Mouse (Mus musculus): ENCODE results near the gene Lamb2.

Lamb2 gene

GRCm38 (mm10) chr9:108490559-108491285 lies 11.2 kb downstream of the Lamb2 start, which contains the start of gene Usp19:
Gene Usp19, plus strand, starts transcription at chr9:108490602.
- in situ Hi-C loops (cut with MboI; ENCODE audit: unreplicated experiment in 2 of 2), result no loop called here

GRCm38 (mm10) chr9:108491286-108491580 lies 11.7 kb downstream of the Lamb2 start:
- in situ Hi-C loops (cut with MboI; ENCODE audit: unreplicated experiment in 2 of 2), result no loop called here

- in situ Hi-C loops (cut with MboI; ENCODE audit: unreplicated experiment in 2 of 2), result no loop called here
These were observed 12.7 kb downstream of the Lamb2 start for GRCm38 (mm10) chr9:108492043-108492750.

GRCm38 (mm10) chr9:108493246-108493645 lies 13.7 kb downstream of the Lamb2 start:
- in situ Hi-C loops (cut with MboI; ENCODE audit: unreplicated experiment in 2 of 2), result no loop called here

- in situ Hi-C loops (cut with MboI; ENCODE audit: unreplicated experiment in 2 of 2), result no loop called here
These were observed 14.8 kb downstream of the Lamb2 start for GRCm38 (mm10) chr9:108494146-108494825.

GRCm38 (mm10) chr9:108494905-108495304 lies 15.4 kb downstream of the Lamb2 start:
- in situ Hi-C loops (cut with MboI; ENCODE audit: unreplicated experiment in 2 of 2), result no loop called here

- in situ Hi-C loops (cut with MboI; ENCODE audit: unreplicated experiment in 2 of 2), result no loop called here
These were observed 19.7 kb downstream of the Lamb2 start for GRCm38 (mm10) chr9:108499231-108499630.

- in situ Hi-C loops (cut with MboI; ENCODE audit: unreplicated experiment in 2 of 2), result no loop called here
These were observed 20.4 kb downstream of the Lamb2 start for GRCm38 (mm10) chr9:108499943-108500342.

- in situ Hi-C loops (cut with MboI; ENCODE audit: unreplicated experiment in 2 of 2), result no loop called here
These were observed 27.4 kb downstream of the Lamb2 start for GRCm38 (mm10) chr9:108506901-108507300.

- in situ Hi-C loops (cut with MboI; ENCODE audit: unreplicated experiment in 2 of 2), result no loop called here
These were observed 28.3 kb downstream of the Lamb2 start, which contains the start of gene Qars for GRCm38 (mm10) chr9:108507619-108508434. Gene Qars, plus strand, starts transcription at chr9:108507706.

GRCm38 (mm10) chr9:108508776-108509175 lies 29.2 kb downstream of the Lamb2 start:
- in situ Hi-C loops (cut with MboI; ENCODE audit: unreplicated experiment in 2 of 2), result no loop called here

GRCm38 (mm10) chr9:108516380-108517251 lies 37.1 kb downstream of the Lamb2 start, which contains the start of gene Qrich1:
Gene Qrich1, plus strand, starts transcription at chr9:108516806.
- in situ Hi-C loops (cut with MboI; ENCODE audit: unreplicated experiment in 2 of 2), result no loop called here

- in situ Hi-C loops (cut with MboI; ENCODE audit: unreplicated experiment in 2 of 2), result no loop called here
These were observed 37.9 kb downstream of the Lamb2 start for GRCm38 (mm10) chr9:108517253-108517930.

GRCm38 (mm10) chr9:108517931-108518332 lies 38.4 kb downstream of the Lamb2 start:
- in situ Hi-C loops (cut with MboI; ENCODE audit: unreplicated experiment in 2 of 2), result no loop called here

GRCm38 (mm10) chr9:108521604-108522003 lies 42.1 kb downstream of the Lamb2 start:
- in situ Hi-C loops (cut with MboI; ENCODE audit: unreplicated experiment in 2 of 2), result no loop called here

GRCm38 (mm10) chr9:108523341-108523740 lies 43.8 kb downstream of the Lamb2 start:
- in situ Hi-C loops (cut with MboI; ENCODE audit: unreplicated experiment in 2 of 2), result no loop called here

- in situ Hi-C loops (cut with MboI; ENCODE audit: unreplicated experiment in 2 of 2), result loop anchor here in 1 of 2 experiments (25.0 kb wide), 1 partner anchor 763 kb away; the partner anchor contains the start of gene Rbm5
These were observed 45.9 kb downstream of the Lamb2 start for GRCm38 (mm10) chr9:108525400-108525799.

- in situ Hi-C loops (cut with MboI; ENCODE audit: unreplicated experiment in 2 of 2), result loop anchor here in 1 of 2 experiments (25.0 kb wide), 1 partner anchor 769 kb away; the partner anchor contains the start of gene Rbm5
These were observed 51.4 kb downstream of the Lamb2 start for GRCm38 (mm10) chr9:108530954-108531353.

GRCm38 (mm10) chr9:108531496-108531895 lies 52.0 kb downstream of the Lamb2 start:
- in situ Hi-C loops (cut with MboI; ENCODE audit: unreplicated experiment in 2 of 2), result loop anchor here in 1 of 2 experiments (25.0 kb wide), 1 partner anchor 769 kb away; the partner anchor contains the start of gene Rbm5
